Mouse (Mus musculus) small intestine, adult 2 months (tissue): ENCODE results near the gene Ablim2.

Experiments
- CTCF ChIP-seq: fragments of 200-500 bp; IDR thresholded peaks from 2 replicates; pipeline ENCODE4 v1.5.1; 2012; ENCODE audit warnings: low read depth, mild to moderate bottlenecking, control low read depth, inconsistent platforms, low read length, moderate library complexity, mixed read lengths; ENCODE audit not compliant: insufficient replicate concordance, insufficient read length; ENCODE audit errors: extremely low read depth
- POLR2A ChIP-seq: fragments of 200-500 bp; IDR thresholded peaks from 2 replicates; pipeline ENCODE4 v1.6.1; 2012; ENCODE audit warnings: low read depth, mild to moderate bottlenecking, control low read depth, inconsistent platforms, low read length, moderate library complexity

GRCm38 (mm10) chr5:35836992-35837391, 79.3 kb downstream of the Ablim2 start:
- TF ChIP-seq CTCF = no peak
- TF ChIP-seq POLR2A = no peak
